Mouse (Mus musculus) megakaryocyte progenitor cell, adult 5-6 weeks (primary cell): ENCODE data around the gene Gpr1. TPM values are rescaled to one million over a fixed set of nuclear protein-coding genes. Genes with fewer than 3 reads are reported as not detected.
A peak's percentile ranks its signal among the peaks of the same experiment; 100 is the strongest.
"Not testable (repeated sequence)": the region's sequence is repeated elsewhere in the genome, so short reads cannot be mapped to it uniquely, and the experiment has no call there.

Experiments used
- ATAC-seq: replicated peaks from 2 replicates; pipeline ENCODE4 v1.8.0; 2016; ENCODE audit warnings: mild to moderate bottlenecking, moderate TSS enrichment, inconsistent platforms; ENCODE audit not compliant: poor library complexity
- total RNA-seq, 2 experiments: library from RNA; stranded (forward) in 1 of 2; stranded (reverse) in 1 of 2; fragments of 157-497, 149-512 nt in 1 of 2; fragments of 200-1000 nt in 1 of 2; gene quantifications; 2 replicates each; pipeline versions ENCODE4 v1.2.3 to v1.2.4; 2015 to 2017

Gpr1 gene
- total RNA-seq, 2 experiments from 2014 or later: not detected

- no peak for ATAC-seq
Observed at GRCm38 (mm10) chr1:63181480-63181879, 32.9 kb downstream of the Gpr1 start.

- peak; percentile 74 for ATAC-seq
Observed at GRCm38 (mm10) chr1:63181019-63181418, 33.3 kb downstream of the Gpr1 start.

GRCm38 (mm10) chr1:63180575-63180974, 33.8 kb downstream of the Gpr1 start:
- not testable (repeated sequence) for ATAC-seq

GRCm38 (mm10) chr1:63180122-63180521, 34.2 kb downstream of the Gpr1 start:
- no peak for ATAC-seq

GRCm38 (mm10) chr1:63178308-63178707, 36.0 kb downstream of the Gpr1 start:
- ATAC-seq: no peak

- ATAC-seq: peak; percentile 79
Observed at GRCm38 (mm10) chr1:63176604-63177421, 37.5 kb downstream of the Gpr1 start, which contains the start of the genes Eef1b2 and Ndufs1. Gene Eef1b2 (plus strand): TSS chr1:63176825. Gene Ndufs1 (minus strand): TSS chr1:63176833.

GRCm38 (mm10) chr1:63176259-63176603, 38.1 kb downstream of the Gpr1 start:
- peak; percentile 6 for ATAC-seq

GRCm38 (mm10) chr1:63175853-63176252, 38.5 kb downstream of the Gpr1 start:
- peak; percentile 8; the same call in 1 of the 2 replicates for ATAC-seq

- no peak for ATAC-seq
Observed at GRCm38 (mm10) chr1:63168638-63169037, 45.7 kb downstream of the Gpr1 start.

GRCm38 (mm10) chr1:63140231-63140630, 74.1 kb downstream of the Gpr1 start:
- no peak for ATAC-seq

- not testable (repeated sequence) for ATAC-seq
Observed at GRCm38 (mm10) chr1:63138586-63138985, 75.8 kb downstream of the Gpr1 start.

GRCm38 (mm10) chr1:63137971-63138370, 76.4 kb downstream of the Gpr1 start:
- ATAC-seq: no peak

- no peak for ATAC-seq
Observed at GRCm38 (mm10) chr1:63134530-63134929, 79.8 kb downstream of the Gpr1 start.

Other genes starting within 250 kb of the Gpr1 start
- 59.3 and 66.1 TPM in 2 replicates for gene Ino80d, start 99.9 kb downstream of the Gpr1 start, total RNA-seq (2015)
- gene Ino80d, start 99.9 kb downstream of the Gpr1 start, total RNA-seq (2017): 19.9 and 23.9 TPM in 2 replicates
- gene Eef1b2, start 37.7 kb downstream of the Gpr1 start, total RNA-seq (2015): 1,640 and 1,755 TPM in 2 replicates
- 3,229 and 3,450 TPM in 2 replicates for gene Eef1b2, start 37.7 kb downstream of the Gpr1 start, total RNA-seq (2017)
- 135 and 150 TPM in 2 replicates for gene Ndufs1, start 37.7 kb downstream of the Gpr1 start, total RNA-seq (2015)
- gene Ndufs1, start 37.7 kb downstream of the Gpr1 start, total RNA-seq (2017): 147 and 172 TPM in 2 replicates
- not detected in 2 replicates for gene Zdbf2, start 58.7 kb upstream of the Gpr1 start, total RNA-seq (2015)
- gene Zdbf2, start 58.7 kb upstream of the Gpr1 start, total RNA-seq (2017): not detected in 2 replicates
- gene Adam23, start 231.3 kb upstream of the Gpr1 start, total RNA-seq (2015): not detected in 2 replicates
- gene Adam23, start 231.3 kb upstream of the Gpr1 start, total RNA-seq (2017): 0.37 TPM in 1 of 2 replicates, not detected in the other